Mouse (Mus musculus) heart, adult 2 months (tissue): Measurements from ENCODE around the gene Olfr1444.

Experiments used
- CTCF ChIP-seq: fragments of 200-600 bp; IDR thresholded peaks from 2 replicates; pipeline ENCODE4 v1.8.1; 2022; ENCODE audit warnings: antibody characterized with exemption, mild to moderate bottlenecking, moderate library complexity
- EP300 ChIP-seq: fragments of 200-500 bp; IDR thresholded peaks from 2 replicates; pipeline ENCODE4 v1.6.1; 2011; ENCODE audit warnings: low read depth, low read length, control low read depth; ENCODE audit not compliant: insufficient read depth
- POLR2A ChIP-seq: fragments of 200-500 bp; IDR thresholded peaks from 2 replicates; pipeline ENCODE4 v1.6.1; 2011; ENCODE audit warnings: mild to moderate bottlenecking, low read depth, low read length, control low read depth; ENCODE audit not compliant: insufficient read depth

GRCm38 (mm10) chr19:12830823-12831430 is 26.2 kb upstream of the Olfr1444 start:
- no peak for TF ChIP-seq CTCF
- no peak for TF ChIP-seq POLR2A
- TF ChIP-seq EP300, result no peak
